Mouse (Mus musculus) forebrain, embryonic 12.5 days (tissue): ENCODE measurements around the gene Bag6. TPM values are rescaled to one million over a fixed set of nuclear protein-coding genes. Genes with fewer than 3 reads are reported as not detected.
A peak's percentile ranks its signal among the peaks of the same experiment; 100 is the strongest.

Experiments used
- ATAC-seq: fragments of 200-750 bp; cut with Nextera tagmentation; 2 replicates; pipeline ENCODE4 v1.8.0; 2017; ENCODE audit warnings: moderate TSS enrichment; ENCODE audit not compliant: low FRiP score
- H3K27ac ChIP-seq: fragments of 300-500 bp; sonication (generic); 2 replicates; pipeline ENCODE4 v1.5.1; 2016; ENCODE audit warnings: mild to moderate bottlenecking
- H3K27me3 ChIP-seq: fragments of 300-500 bp; sonication (generic); 2 replicates; pipeline ENCODE4 v1.6.1; 2016; ENCODE audit warnings: mild to moderate bottlenecking
- H3K36me3 ChIP-seq: fragments of 300-500 bp; sonication (generic); replicated peaks from 2 replicates; pipeline ENCODE4 v1.6.1; 2016; ENCODE audit warnings: mild to moderate bottlenecking
- H3K4me1 ChIP-seq: fragments of 300-500 bp; sonication (generic); 2 replicates; pipeline ENCODE4 v1.6.1; 2016
- H3K4me2 ChIP-seq: fragments of 300-500 bp; sonication (generic); 2 replicates; pipeline ENCODE4 v1.6.1; 2016; ENCODE audit warnings: mild to moderate bottlenecking, moderate library complexity
- H3K4me3 ChIP-seq: fragments of 300-500 bp; sonication (generic); replicated peaks from 2 replicates; pipeline ENCODE4 v1.5.1; 2016; ENCODE audit warnings: mild to moderate bottlenecking
- H3K9ac ChIP-seq: fragments of 300-500 bp; sonication (generic); 2 replicates; pipeline ENCODE4 v1.6.1; 2016; ENCODE audit warnings: mild to moderate bottlenecking
- H3K9me3 ChIP-seq: fragments of 300-500 bp; sonication (generic); 2 replicates; pipeline ENCODE4 v1.6.1; 2016
- WGBS: fragments of 180-500 bp; shearing (Covaris S2); methylation state at CpG from one replicate; pipeline ENCODE4 v1.1.7; 2016; 5-methylcytosine and 5-hydroxymethylcytosine counted together
- polyA plus RNA-seq: library from polyadenylated mRNA; unstranded; fragments of >200 nt; fragmentation: Nextera tagmentation; extraction: Ambion mirVana; gene quantifications from 2 replicates; pipeline ENCODE4 v1.2.1, GENCODE M21; 2016

Bag6 gene
- polyA plus RNA-seq, 1 experiment from 2014 or later = 88.9 TPM

GRCm38 (mm10) chr17:35133517-35133916 lies 1.5 kb upstream of the Bag6 start:
- Histone ChIP-seq H3K9me3 (no peaks in the 10 kb centered on the region), H3K4me2 (no peak overlapping the region), H3K27ac (no peak overlapping the region), H3K9ac (no peak overlapping the region), H3K27me3 (no peaks in the 10 kb centered on the region), H3K4me1 (peaks cover 26% of the 10 kb centered on the region), H3K4me3 (no peak overlapping the region), H3K36me3 (peaks cover 9% of the 10 kb centered on the region)
- no peak for ATAC-seq
- WGBS = 96% methylated on average over 7 of the region's 7 CpGs

GRCm38 (mm10) chr17:35135591-35136320 lies 778 bp downstream of the Bag6 start:
- Histone ChIP-seq H3K4me2 (peak overlapping the region; percentile 71), H3K9me3 (no peaks in the 10 kb centered on the region), H3K9ac (peak overlapping the region; percentile 78), H3K27me3 (no peaks in the 10 kb centered on the region), H3K36me3 (peaks cover 31% of the 10 kb centered on the region), H3K4me3 (peak overlapping the region; percentile 81), H3K4me1 (peaks cover 26% of the 10 kb centered on the region), H3K27ac (peak overlapping the region; percentile 95)
- peak; percentile 66 for ATAC-seq
- WGBS = under 1% methylated on average over 42 of the region's 43 CpGs

GRCm38 (mm10) chr17:35139269-35139668 lies 4.3 kb downstream of the Bag6 start:
- no peak for ATAC-seq

GRCm38 (mm10) chr17:35140490-35140996 lies 5.6 kb downstream of the Bag6 start:
- no peak for ATAC-seq
- WGBS = 81% methylated on average over 16 of the region's 16 CpGs

More at GRCm38 (mm10) chr17:35139269-35139668, 4.3 kb downstream of the Bag6 start:
- no peak overlapping the region for H3K27ac ChIP-seq
- H3K36me3 ChIP-seq = peaks cover 62% of the 10 kb centered on the region
- no peak overlapping the region for H3K9ac ChIP-seq
- H3K27me3 ChIP-seq = no peaks in the 10 kb centered on the region
- 95% methylated on average over 3 of the region's 3 CpGs for WGBS
- peaks cover 26% of the 10 kb centered on the region for H3K4me1 ChIP-seq
- peaks cover 4% of the 10 kb centered on the region; the same call in 1 of the 2 replicates for H3K9me3 ChIP-seq
- H3K4me3 ChIP-seq = no peak overlapping the region
- H3K4me2 ChIP-seq = no peak overlapping the region

GRCm38 (mm10) chr17:35141971-35142370 lies 7.0 kb downstream of the Bag6 start:
- Histone ChIP-seq H3K36me3 (peaks cover 89% of the 10 kb centered on the region), H3K4me2 (no peak overlapping the region), H3K9me3 (peaks cover 4% of the 10 kb centered on the region; the same call in 1 of the 2 replicates), H3K27me3 (no peaks in the 10 kb centered on the region), H3K9ac (no peak overlapping the region), H3K4me1 (peaks cover 15% of the 10 kb centered on the region), H3K4me3 (no peak overlapping the region), H3K27ac (no peak overlapping the region)
- 92% methylated on average over 6 of the region's 6 CpGs for WGBS
- no peak for ATAC-seq

More at GRCm38 (mm10) chr17:35140490-35140996, 5.6 kb downstream of the Bag6 start:
- no peak overlapping the region for H3K27ac ChIP-seq
- H3K27me3 ChIP-seq = no peaks in the 10 kb centered on the region
- no peak overlapping the region for H3K4me3 ChIP-seq
- 0 out of 2 replicates have a peak overlapping the region, but pooled peaks have one; percentile 36 for H3K9ac ChIP-seq
- peaks cover 75% of the 10 kb centered on the region for H3K36me3 ChIP-seq
- H3K4me2 ChIP-seq = no peak overlapping the region
- peaks cover 4% of the 10 kb centered on the region; the same call in 1 of the 2 replicates for H3K9me3 ChIP-seq
- peaks cover 24% of the 10 kb centered on the region for H3K4me1 ChIP-seq

GRCm38 (mm10) chr17:35146139-35146538 lies 11.2 kb downstream of the Bag6 start:
- Histone ChIP-seq H3K27ac (0 out of 2 replicates have a peak overlapping the region, but pooled peaks have one; percentile 56), H3K27me3 (no peaks in the 10 kb centered on the region), H3K4me2 (no peak overlapping the region), H3K9me3 (peaks cover 4% of the 10 kb centered on the region; the same call in 1 of the 2 replicates), H3K4me1 (no peaks in the 10 kb centered on the region), H3K9ac (no peak overlapping the region), H3K4me3 (no peak overlapping the region), H3K36me3 (peaks cover 97% of the 10 kb centered on the region)
- no peak for ATAC-seq
- WGBS = 91% methylated on average over 5 of the region's 5 CpGs

- H3K9me3 ChIP-seq = peaks cover 4% of the 10 kb centered on the region; the same call in 1 of the 2 replicates
- WGBS = 58% methylated on average over 3 of the region's 3 CpGs
- H3K4me3 ChIP-seq = no peak overlapping the region
- no peak overlapping the region for H3K9ac ChIP-seq
- no peaks in the 10 kb centered on the region for H3K4me1 ChIP-seq
- peaks cover 97% of the 10 kb centered on the region for H3K36me3 ChIP-seq
- no peak overlapping the region for H3K4me2 ChIP-seq
- H3K27me3 ChIP-seq = no peaks in the 10 kb centered on the region
- no peak overlapping the region for H3K27ac ChIP-seq
- ATAC-seq = no peak
Observed at GRCm38 (mm10) chr17:35147348-35147747, 12.4 kb downstream of the Bag6 start.

GRCm38 (mm10) chr17:35147922-35148639 lies 13.1 kb downstream of the Bag6 start:
- H3K4me1 ChIP-seq = no peaks in the 10 kb centered on the region
- ATAC-seq = no peak
- H3K27ac ChIP-seq = no peak overlapping the region
- no peak overlapping the region for H3K9ac ChIP-seq
- no peaks in the 10 kb centered on the region for H3K27me3 ChIP-seq
- peaks cover 97% of the 10 kb centered on the region for H3K36me3 ChIP-seq
- no peak overlapping the region for H3K4me2 ChIP-seq
- no peak overlapping the region for H3K4me3 ChIP-seq
- 71% methylated on average over 5 of the region's 5 CpGs for WGBS
- peaks cover 4% of the 10 kb centered on the region; the same call in 1 of the 2 replicates for H3K9me3 ChIP-seq

GRCm38 (mm10) chr17:35152121-35152520 lies 17.1 kb downstream of the Bag6 start:
- H3K9ac ChIP-seq = no peak overlapping the region
- peaks cover 97% of the 10 kb centered on the region for H3K36me3 ChIP-seq
- 97% methylated on average over 4 of the region's 4 CpGs for WGBS
- no peak overlapping the region for H3K4me2 ChIP-seq
- H3K9me3 ChIP-seq = no peaks in the 10 kb centered on the region
- H3K27me3 ChIP-seq = no peaks in the 10 kb centered on the region
- H3K4me1 ChIP-seq = no peaks in the 10 kb centered on the region
- no peak overlapping the region for H3K27ac ChIP-seq
- no peak for ATAC-seq
- H3K4me3 ChIP-seq = no peak overlapping the region

- WGBS = 90% methylated on average over 9 of the region's 9 CpGs
- H3K9ac ChIP-seq = no peak overlapping the region
- H3K4me1 ChIP-seq = no peaks in the 10 kb centered on the region
- H3K27ac ChIP-seq = no peak overlapping the region
- H3K9me3 ChIP-seq = no peaks in the 10 kb centered on the region
- H3K4me2 ChIP-seq = no peak overlapping the region
- H3K36me3 ChIP-seq = peaks cover 99% of the 10 kb centered on the region
- ATAC-seq = no peak
- no peak overlapping the region for H3K4me3 ChIP-seq
- H3K27me3 ChIP-seq = no peaks in the 10 kb centered on the region
Observed at GRCm38 (mm10) chr17:35153077-35153476, 18.1 kb downstream of the Bag6 start.

GRCm38 (mm10) chr17:35153931-35154330 lies 19.0 kb downstream of the Bag6 start:
- H3K4me1 ChIP-seq = no peaks in the 10 kb centered on the region
- H3K27me3 ChIP-seq = no peaks in the 10 kb centered on the region
- no peak overlapping the region for H3K4me2 ChIP-seq
- H3K27ac ChIP-seq = no peak overlapping the region
- no peak for ATAC-seq
- no peak overlapping the region for H3K4me3 ChIP-seq
- WGBS = 82% methylated on average over 4 of the region's 4 CpGs
- no peak overlapping the region for H3K9ac ChIP-seq
- H3K9me3 ChIP-seq = no peaks in the 10 kb centered on the region
- H3K36me3 ChIP-seq = peaks cover 99% of the 10 kb centered on the region

- WGBS = 88% methylated on average over 7 of the region's 7 CpGs
- Histone ChIP-seq H3K9me3 (no peaks in the 10 kb centered on the region), H3K36me3 (peaks cover 99% of the 10 kb centered on the region), H3K4me3 (no peak overlapping the region), H3K4me1 (no peaks in the 10 kb centered on the region), H3K9ac (no peak overlapping the region), H3K27ac (no peak overlapping the region), H3K27me3 (no peaks in the 10 kb centered on the region), H3K4me2 (no peak overlapping the region)
- ATAC-seq = no peak
Observed at GRCm38 (mm10) chr17:35154616-35155015, 19.6 kb downstream of the Bag6 start.
